ENCODE assay signal across 20 mouse cellular contexts in genomic region chr3:55276446-55276845, GRCm38 (mm10). TPM values are rescaled to one million over a fixed set of nuclear protein-coding genes. Genes with fewer than 3 reads are reported as not detected.
DNase-seq lines count a peak whose midpoint lies in the region; ATAC-seq and TF ChIP-seq lines count a peak whose summit lies in the region.
"Had no signal": no experiment of that assay in that cellular context is flagged by ENCODE, and none has a peak within 500 bp of the region (broad histone marks: within the 10 kb centered on the region; RNA-seq: fewer than 3 reads in every experiment).

No protein-coding gene starts in this region.

- no peaks in the 10 kb centered on the region for H3K4me1 ChIP-seq in hindbrain, postnatal 0 days (ENCODE audit: insufficient read depth, low read length)
- H3K4me1 ChIP-seq in hindbrain, embryonic 16.5 days (ENCODE audit: control insufficient read depth, insufficient read depth, low read depth, low read length) = peaks cover 8% of the 10 kb centered on the region
- H3K4me1 ChIP-seq: intestine, embryonic 15.5 days had no signal

- CTCF ChIA-PET in Patski (lab: Charles Lee) = interaction anchor here (1.2 kb wide), 1 partner anchor 78 kb away, joined by 4 read pairs; no protein-coding TSS in a partner anchor

- no peaks in the 10 kb centered on the region for H3K9me3 ChIP-seq in hindbrain, postnatal 0 days (ENCODE audit: low read length)
- H3K9me3 ChIP-seq in hindbrain, embryonic 16.5 days (ENCODE audit: control insufficient read depth, low read length) = no peaks in the 10 kb centered on the region
- H3K9me3 ChIP-seq: embryonic facial prominence, embryonic 10.5 days; heart, embryonic 12.5 days; hindbrain, embryonic 12.5 days; intestine, embryonic 15.5 days had no signal

- intact Hi-C loops in left cerebral cortex, adult 2 months (cut with DNase I) = no loop called here
- intact Hi-C loops in left cerebral cortex, postnatal 25 days (cut with DNase I) = no loop called here

- POLR2A ChIA-PET in Patski (lab: Charles Lee) = interaction anchor here (0.8 kb wide), 1 partner anchor 14 kb away, joined by 3 read pairs; no protein-coding TSS in a partner anchor

- 90% methylated on average over 3 of the region's 3 CpGs for WGBS in hindbrain, postnatal 0 days
- WGBS in hindbrain, embryonic 16.5 days = 86% methylated on average over 3 of the region's 3 CpGs

- H3K9ac ChIP-seq in hindbrain, postnatal 0 days (replicated peaks; ENCODE audit: low read length) = no peak overlapping the region
- H3K9ac ChIP-seq in hindbrain, embryonic 16.5 days (ENCODE audit: low read depth, low read length) = no peak overlapping the region
- H3K9ac ChIP-seq: heart, embryonic 12.5 days; hindbrain, embryonic 12.5 days; intestine, embryonic 15.5 days had no signal

- in situ Hi-C loops in Patski (cut with MboI; ENCODE audit: low pct_unique_long_range_greater_than_20kb) = no loop called here

- no peak for DNase-seq in hindbrain, postnatal 0 days (ENCODE audit: low spot score)
- no peak for DNase-seq in left cerebral cortex, adult 2 months (ENCODE audit: extremely low spot score in 1 of 2, low spot score in 2 of 2)
- DNase-seq in left cerebral cortex, postnatal 25 days (ENCODE audit: low spot score in 2 of 2) = no peak
- DNase-seq in Patski (ENCODE audit: low read depth, low spot score) = no peak
- DNase-seq in brain, embryonic 14.5 days (ENCODE audit: low read depth) = no peak
- no peak for DNase-seq in spleen, postnatal 10 days (ENCODE audit: low spot score in 2 of 2)
- no peak for DNase-seq in frontal cortex, adult 2 months (ENCODE audit: extremely low spot score in 1 of 2, low spot score in 1 of 2)
- DNase-seq: adrenal gland, postnatal 10 days; cerebellum, adult 18-20 months; cerebellum, adult 9-11 months; cerebellum, postnatal 36 days; gastrocnemius, postnatal 10 days; heart, adult 18-20 months had no signal

- no peak for TF ChIP-seq POLR2A in brain, embryonic 14.5 days (IDR thresholded peaks at IDR 0.05; ENCODE audit: borderline replicate concordance, extremely low read depth, insufficient read depth, insufficient read length, poor library complexity, severe bottlenecking)

- ATAC-seq in hindbrain, postnatal 0 days = no peak
- ATAC-seq in hindbrain, embryonic 16.5 days = no peak
- ATAC-seq in Patski = no peak
- ATAC-seq: forebrain, embryonic 14.5 days; intestine, embryonic 15.5 days had no signal

- no peaks in the 10 kb centered on the region for H3K27me3 ChIP-seq in hindbrain, postnatal 0 days (ENCODE audit: insufficient read depth, low read length)
- H3K27me3 ChIP-seq in hindbrain, embryonic 16.5 days (replicated peaks; ENCODE audit: control insufficient read depth, insufficient read depth, low read length) = no peaks in the 10 kb centered on the region
- H3K27me3 ChIP-seq in Patski = no peaks in the 10 kb centered on the region
- H3K27me3 ChIP-seq: heart, embryonic 12.5 days; hindbrain, embryonic 12.5 days; intestine, embryonic 15.5 days had no signal

- no peak overlapping the region for H3K27ac ChIP-seq in hindbrain, postnatal 0 days
- H3K27ac ChIP-seq in hindbrain, embryonic 16.5 days (ENCODE audit: low read depth, low read length) = no peak overlapping the region
- H3K27ac ChIP-seq in left cerebral cortex, adult 2 months = 0 out of 2 replicates have a peak overlapping the region, but pooled peaks have one; percentile 24
- H3K27ac ChIP-seq: embryonic facial prominence, embryonic 10.5 days; hindbrain, embryonic 12.5 days; intestine, embryonic 15.5 days had no signal

- peak; percentile 28 for TF ChIP-seq CTCF in hindbrain, postnatal 0 days (IDR thresholded peaks at IDR 0.05; ENCODE audit: low read depth)
- TF ChIP-seq CTCF in left cerebral cortex, adult 2 months (IDR thresholded peaks at IDR 0.05) = peak; percentile 30
- TF ChIP-seq CTCF in Patski (IDR thresholded peaks at IDR 0.05) = peak; percentile 53
- TF ChIP-seq CTCF in brain, embryonic 14.5 days (IDR thresholded peaks at IDR 0.05; ENCODE audit: borderline replicate concordance, extremely low read depth, insufficient read depth, insufficient read length) = peak; percentile 27; the same call in 1 of the 2 replicates

- H3K36me3 ChIP-seq in hindbrain, postnatal 0 days (ENCODE audit: insufficient read depth, low read length) = no peaks in the 10 kb centered on the region
- no peaks in the 10 kb centered on the region for H3K36me3 ChIP-seq in hindbrain, embryonic 16.5 days (ENCODE audit: control insufficient read depth, insufficient read depth, low read length)
- H3K36me3 ChIP-seq: embryonic facial prominence, embryonic 10.5 days; heart, embryonic 12.5 days; hindbrain, embryonic 12.5 days; intestine, embryonic 15.5 days had no signal

- no peak overlapping the region for H3K4me3 ChIP-seq in hindbrain, postnatal 0 days (ENCODE audit: low read length)
- H3K4me3 ChIP-seq in hindbrain, embryonic 16.5 days (ENCODE audit: low read length) = no peak overlapping the region
- no peak overlapping the region for H3K4me3 ChIP-seq in left cerebral cortex, adult 2 months
- H3K4me3 ChIP-seq: embryonic facial prominence, embryonic 10.5 days; heart, embryonic 12.5 days; hindbrain, embryonic 12.5 days; intestine, embryonic 15.5 days had no signal

- no peak overlapping the region for H3K4me2 ChIP-seq in hindbrain, postnatal 0 days (ENCODE audit: low read depth, low read length)
- H3K4me2 ChIP-seq in hindbrain, embryonic 16.5 days (ENCODE audit: low read length) = no peak overlapping the region
- H3K4me2 ChIP-seq: heart, embryonic 12.5 days; hindbrain, embryonic 12.5 days; intestine, embryonic 15.5 days had no signal

RNA-seq across cellular contexts. Expression of gene Dclk1, which starts 34.3 kb away (rescaled TPM):
- total RNA-seq in hindbrain, postnatal 0 days (2014; rRNA removed) = 213 and 250 TPM in 2 replicates
- polyA plus RNA-seq in hindbrain, postnatal 0 days (2015; fragmentation: Nextera tagmentation; extraction: Ambion mirVana) = 196 and 214 TPM in 2 replicates
- polyA plus RNA-seq in hindbrain, embryonic 16.5 days (2015; fragmentation: Nextera tagmentation; extraction: Ambion mirVana) = 234 and 262 TPM in 2 replicates
- 100 to 1,000 TPM; 871 to 963 TPM for total RNA-seq in left cerebral cortex, adult 2 months (2021)
- total RNA-seq in left cerebral cortex, postnatal 25 days (2021) = 1,000 to 10,000 TPM; 1,039 to 1,049 TPM
- polyA plus RNA-seq in Patski (2021) = 16.7 TPM
- 114 and 175 TPM in 2 replicates for polyA plus RNA-seq in brain, embryonic 14.5 days (2012; rRNA removed)
- polyA plus RNA-seq in frontal cortex, adult 2 months (2012; rRNA removed) = 302 and 319 TPM in 2 replicates
- total RNA-seq: MEL had no signal
